Mouse (Mus musculus) erythroblast, embryonic 14.5 days (primary cell): ENCODE measurements around the gene P3h2.

ENCODE experiments used
- GATA1 ChIP-seq: IDR thresholded peaks from 2 replicates; pipeline ENCODE4 v1.6.1; 2012; ENCODE audit warnings: low read length, inconsistent platforms, mixed read lengths
- TAL1 ChIP-seq: IDR thresholded peaks from 3 replicates; pipeline ENCODE4 v1.6.1; 2012; ENCODE audit warnings: low read length, inconsistent platforms, mixed read lengths

GRCm38 (mm10) chr16:25970193-25970592 lies 135.4 kb downstream of the P3h2 start:
- no peak for TF ChIP-seq GATA1
- TF ChIP-seq TAL1, result no peak
